Mouse (Mus musculus) heart, embryonic 16.5 days (tissue): ENCODE measurements around the gene 1700034J05Rik. TPM values are rescaled to one million over a fixed set of nuclear protein-coding genes. Genes with fewer than 3 reads are reported as not detected.

Source experiments
- ATAC-seq: fragments of 200-750 bp; cut with Nextera tagmentation; replicated peaks from 2 replicates; pipeline ENCODE4 v1.8.0; 2017; ENCODE audit warnings: moderate number of reproducible peaks; ENCODE audit not compliant: insufficient read depth, low FRiP score; ENCODE audit errors: extremely low read depth
- H3K27ac ChIP-seq: fragments of 300-500 bp; sonication (generic); 2 replicates; pipeline ENCODE4 v1.5.1; 2014; ENCODE audit warnings: mild to moderate bottlenecking, low read length, control low read depth, moderate library complexity
- H3K27me3 ChIP-seq: fragments of 300-500 bp; sonication (generic); 2 replicates; pipeline ENCODE4 v1.6.1; 2014; ENCODE audit warnings: low read length, mixed read lengths; ENCODE audit not compliant: control insufficient read depth, insufficient read depth
- H3K36me3 ChIP-seq: fragments of 300-500 bp; sonication (generic); 2 replicates; pipeline ENCODE4 v1.6.1; 2014; ENCODE audit not compliant: control insufficient read depth, insufficient read depth
- H3K4me1 ChIP-seq: fragments of 300-500 bp; sonication (generic); 2 replicates; pipeline ENCODE4 v1.6.1; 2014; ENCODE audit warnings: low read length, mixed read lengths; ENCODE audit not compliant: control insufficient read depth, insufficient read depth
- H3K4me2 ChIP-seq: fragments of 300-500 bp; sonication (generic); 2 replicates; pipeline ENCODE4 v1.6.1; 2014; ENCODE audit warnings: low read depth, mild to moderate bottlenecking, control low read depth, low read length
- H3K4me3 ChIP-seq: fragments of 300-500 bp; sonication (generic); 2 replicates; pipeline ENCODE4 v1.5.1; 2014; ENCODE audit warnings: mild to moderate bottlenecking, control low read depth, low read length
- H3K9ac ChIP-seq: fragments of 300-500 bp; sonication (generic); 2 replicates; pipeline ENCODE4 v1.6.1; 2014; ENCODE audit warnings: low read length, control low read depth
- H3K9me3 ChIP-seq: fragments of 300-500 bp; sonication (generic); replicated peaks from 2 replicates; pipeline ENCODE4 v1.6.1; 2016; ENCODE audit warnings: low read length; ENCODE audit not compliant: control insufficient read depth
- WGBS: fragments of 180-500 bp; shearing (Covaris S2); extraction: QIAGEN DNeasy Blood & Tissue Kit; methylation state at CpG from one replicate; pipeline ENCODE4 v1.1.7; 2014; 5-methylcytosine and 5-hydroxymethylcytosine counted together
- polyA plus RNA-seq: library from polyadenylated mRNA; unstranded; fragments of >200 nt; fragmentation: Nextera tagmentation; extraction: Ambion mirVana; gene quantifications from 2 replicates; pipeline ENCODE4 v1.2.1, GENCODE M21; 2015

1700034J05Rik gene
- polyA plus RNA-seq, 1 experiment from 2014 or later = 0.12 TPM

GRCm38 (mm10) chr6:146944830-146945229, 9.4 kb downstream of the 1700034J05Rik start:
- Histone ChIP-seq H3K4me2 (no peak overlapping the region), H3K27me3 (no peaks in the 10 kb centered on the region), H3K4me1 (peaks cover 36% of the 10 kb centered on the region), H3K9ac (0 out of 2 replicates have a peak overlapping the region, but pooled peaks have one; percentile 2), H3K36me3 (no peaks in the 10 kb centered on the region), H3K27ac (no peak overlapping the region), H3K9me3 (no peaks in the 10 kb centered on the region), H3K4me3 (no peak overlapping the region)
- 41% methylated on average over 4 of the region's 4 CpGs for WGBS
- ATAC-seq = no peak

GRCm38 (mm10) chr6:146944009-146944408, 10.2 kb downstream of the 1700034J05Rik start:
- no peaks in the 10 kb centered on the region for H3K27me3 ChIP-seq
- no peak overlapping the region for H3K4me3 ChIP-seq
- no peak overlapping the region for H3K27ac ChIP-seq
- H3K36me3 ChIP-seq = peaks cover 8% of the 10 kb centered on the region; the same call in 1 of the 2 replicates
- no peak overlapping the region for H3K9ac ChIP-seq
- peaks cover 32% of the 10 kb centered on the region for H3K4me1 ChIP-seq
- H3K9me3 ChIP-seq = no peaks in the 10 kb centered on the region
- H3K4me2 ChIP-seq = no peak overlapping the region
- ATAC-seq = no peak

GRCm38 (mm10) chr6:146941505-146942275, 12.5 kb downstream of the 1700034J05Rik start:
- H3K36me3 ChIP-seq = peaks cover 9% of the 10 kb centered on the region; the same call in 1 of the 2 replicates
- no peak overlapping the region for H3K4me3 ChIP-seq
- WGBS = 63% methylated on average over 7 of the region's 7 CpGs
- H3K4me1 ChIP-seq = peaks cover 19% of the 10 kb centered on the region
- no peak overlapping the region for H3K4me2 ChIP-seq
- H3K9me3 ChIP-seq = no peaks in the 10 kb centered on the region
- no peak overlapping the region for H3K27ac ChIP-seq
- no peaks in the 10 kb centered on the region for H3K27me3 ChIP-seq
- no peak overlapping the region for H3K9ac ChIP-seq
- no peak for ATAC-seq

GRCm38 (mm10) chr6:146939026-146939425, 15.2 kb downstream of the 1700034J05Rik start:
- H3K27me3 ChIP-seq = no peaks in the 10 kb centered on the region
- peaks cover 9% of the 10 kb centered on the region; the same call in 1 of the 2 replicates for H3K36me3 ChIP-seq
- H3K9me3 ChIP-seq = no peaks in the 10 kb centered on the region
- no peak; the same call in 1 of the 2 replicates for ATAC-seq
- H3K4me3 ChIP-seq = no peak overlapping the region
- peaks cover 10% of the 10 kb centered on the region; the same call in 1 of the 2 replicates for H3K4me1 ChIP-seq
- H3K4me2 ChIP-seq = no peak overlapping the region
- no peak overlapping the region for H3K27ac ChIP-seq
- 69% methylated on average over 8 of the region's 8 CpGs for WGBS
- H3K9ac ChIP-seq = no peak overlapping the region

- no peak overlapping the region for H3K4me2 ChIP-seq
- WGBS = 64% methylated on average over 6 of the region's 6 CpGs
- no peak overlapping the region for H3K9ac ChIP-seq
- ATAC-seq = 0 out of 2 replicates have a peak, but pooled peaks have one; percentile 43
- no peaks in the 10 kb centered on the region for H3K9me3 ChIP-seq
- H3K4me3 ChIP-seq = no peak overlapping the region
- H3K27me3 ChIP-seq = no peaks in the 10 kb centered on the region
- H3K4me1 ChIP-seq = peaks cover 16% of the 10 kb centered on the region
- peaks cover 9% of the 10 kb centered on the region; the same call in 1 of the 2 replicates for H3K36me3 ChIP-seq
- H3K27ac ChIP-seq = no peak overlapping the region
Observed at GRCm38 (mm10) chr6:146935957-146936356, 18.3 kb downstream of the 1700034J05Rik start.

GRCm38 (mm10) chr6:146933123-146933522, 21.1 kb downstream of the 1700034J05Rik start:
- H3K4me1 ChIP-seq = peaks cover 21% of the 10 kb centered on the region
- H3K4me3 ChIP-seq = no peak overlapping the region
- 50% methylated on average over 6 of the region's 6 CpGs for WGBS
- peak overlapping the region; percentile 41 for H3K27ac ChIP-seq
- H3K27me3 ChIP-seq = no peaks in the 10 kb centered on the region
- no peaks in the 10 kb centered on the region for H3K9me3 ChIP-seq
- no peak overlapping the region for H3K4me2 ChIP-seq
- ATAC-seq = peak; percentile 58
- H3K36me3 ChIP-seq = no peaks in the 10 kb centered on the region
- H3K9ac ChIP-seq = no peak overlapping the region

GRCm38 (mm10) chr6:146929031-146929430, 25.2 kb downstream of the 1700034J05Rik start:
- no peak overlapping the region for H3K27ac ChIP-seq
- WGBS = 94% methylated on average over 2 of the region's 2 CpGs
- no peak overlapping the region for H3K9ac ChIP-seq
- ATAC-seq = no peak
- H3K4me1 ChIP-seq = peaks cover 21% of the 10 kb centered on the region
- H3K9me3 ChIP-seq = no peaks in the 10 kb centered on the region
- no peak overlapping the region for H3K4me2 ChIP-seq
- H3K36me3 ChIP-seq = no peaks in the 10 kb centered on the region
- no peaks in the 10 kb centered on the region for H3K27me3 ChIP-seq
- H3K4me3 ChIP-seq = no peak overlapping the region

- H3K27me3 ChIP-seq = no peaks in the 10 kb centered on the region
- no peaks in the 10 kb centered on the region for H3K36me3 ChIP-seq
- peak overlapping the region; percentile 68 for H3K27ac ChIP-seq
- H3K4me2 ChIP-seq = no peak overlapping the region
- no peaks in the 10 kb centered on the region for H3K9me3 ChIP-seq
- peaks cover 21% of the 10 kb centered on the region for H3K4me1 ChIP-seq
- no peak overlapping the region for H3K4me3 ChIP-seq
- ATAC-seq = no peak
- 22% methylated on average over 3 of the region's 3 CpGs for WGBS
- no peak overlapping the region for H3K9ac ChIP-seq
Observed at GRCm38 (mm10) chr6:146928108-146928507, 26.1 kb downstream of the 1700034J05Rik start.

GRCm38 (mm10) chr6:146926415-146926980, 27.7 kb downstream of the 1700034J05Rik start:
- WGBS = 74% methylated on average over 5 of the region's 5 CpGs
- no peak for ATAC-seq
- Histone ChIP-seq H3K9ac (no peak overlapping the region), H3K9me3 (no peaks in the 10 kb centered on the region), H3K36me3 (no peaks in the 10 kb centered on the region), H3K4me1 (peaks cover 13% of the 10 kb centered on the region), H3K27me3 (no peaks in the 10 kb centered on the region), H3K27ac (no peak overlapping the region), H3K4me2 (no peak overlapping the region), H3K4me3 (no peak overlapping the region)
